Mouse (Mus musculus): ENCODE measurements around the gene Aif1. TPM values are rescaled to one million over a fixed set of nuclear protein-coding genes. Genes with fewer than 3 reads are reported as not detected.

Aif1 gene
- polyA plus RNA-seq, 1 experiment from 2014 or later, result 6.2 TPM

DNA sequence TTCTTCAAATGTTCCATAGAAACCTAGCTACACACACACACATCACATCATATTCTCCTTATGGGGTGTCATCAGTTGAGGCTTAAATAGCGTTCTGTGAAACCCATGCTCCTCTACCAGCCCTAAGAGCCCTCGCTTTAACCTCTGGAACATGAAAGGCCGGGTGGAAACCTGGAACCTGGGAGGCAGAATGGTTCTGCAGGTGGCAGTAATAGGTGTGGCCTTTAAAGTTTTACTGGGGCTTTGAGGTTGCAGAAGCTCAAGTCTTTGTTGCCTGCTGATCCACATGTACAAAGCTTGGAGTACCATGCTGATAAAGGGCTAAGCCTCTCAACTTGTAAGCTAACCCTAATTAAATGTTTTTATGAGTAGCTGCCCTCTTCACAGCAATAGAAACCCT, 28.5 kb downstream of the Aif1 start:
- Histone ChIP-seq H3K9me3 (replicated peaks; ENCODE audit: control insufficient read depth, low read length, poor library complexity, severe bottlenecking) (no peaks in the 10 kb centered on the region), H3K36me3 (ENCODE audit: control insufficient read depth, insufficient read depth, low read length) (peaks cover 67% of the 10 kb centered on the region), H3K27ac (ENCODE audit: low read length) (no peak overlapping the region), H3K4me2 (ENCODE audit: low read length) (no peak overlapping the region), H3K27me3 (ENCODE audit: control insufficient read depth, insufficient read depth, low read depth, low read length) (no peaks in the 10 kb centered on the region), H3K4me3 (ENCODE audit: low read depth, low read length) (no peak overlapping the region), H3K9ac (ENCODE audit: low read depth, low read length) (no peak overlapping the region), H3K4me1 (ENCODE audit: control insufficient read depth, insufficient read depth, low read length) (no peaks in the 10 kb centered on the region)
- no peak for ATAC-seq
- WGBS, result 53% methylated on average over 3 of the region's 3 CpGs

- H3K27ac ChIP-seq (ENCODE audit: low read length), result no peak overlapping the region
- H3K4me2 ChIP-seq (ENCODE audit: low read length), result no peak overlapping the region
- ATAC-seq, result no peak
- H3K4me1 ChIP-seq (ENCODE audit: control insufficient read depth, insufficient read depth, low read length), result no peaks in the 10 kb centered on the region
- H3K4me3 ChIP-seq (ENCODE audit: low read depth, low read length), result no peak overlapping the region
- no peaks in the 10 kb centered on the region for H3K27me3 ChIP-seq (ENCODE audit: control insufficient read depth, insufficient read depth, low read depth, low read length)
- H3K36me3 ChIP-seq (ENCODE audit: control insufficient read depth, insufficient read depth, low read length), result peaks cover 75% of the 10 kb centered on the region
- no peak overlapping the region for H3K9ac ChIP-seq (ENCODE audit: low read depth, low read length)
- 90% methylated on average over 5 of the region's 5 CpGs for WGBS
- no peaks in the 10 kb centered on the region for H3K9me3 ChIP-seq (replicated peaks; ENCODE audit: control insufficient read depth, low read length, poor library complexity, severe bottlenecking)
Observed at GRCm38 (mm10) chr17:35146139-35146538, 29.7 kb downstream of the Aif1 start.

- H3K4me2 ChIP-seq (ENCODE audit: low read length), result no peak overlapping the region
- H3K27ac ChIP-seq (ENCODE audit: low read length), result no peak overlapping the region
- H3K4me3 ChIP-seq (ENCODE audit: low read depth, low read length), result no peak overlapping the region
- WGBS, result 88% methylated on average over 6 of the region's 6 CpGs
- H3K9me3 ChIP-seq (replicated peaks; ENCODE audit: control insufficient read depth, low read length, poor library complexity, severe bottlenecking), result no peaks in the 10 kb centered on the region
- H3K36me3 ChIP-seq (ENCODE audit: control insufficient read depth, insufficient read depth, low read length), result peaks cover 67% of the 10 kb centered on the region
- H3K9ac ChIP-seq (ENCODE audit: low read depth, low read length), result no peak overlapping the region
- no peak for ATAC-seq
- peaks cover 15% of the 10 kb centered on the region for H3K4me1 ChIP-seq (ENCODE audit: control insufficient read depth, insufficient read depth, low read length)
- H3K27me3 ChIP-seq (ENCODE audit: control insufficient read depth, insufficient read depth, low read depth, low read length), result no peaks in the 10 kb centered on the region
Observed at GRCm38 (mm10) chr17:35141971-35142370, 33.9 kb downstream of the Aif1 start.

GRCm38 (mm10) chr17:35140490-35140996, 35.3 kb downstream of the Aif1 start:
- no peak overlapping the region for H3K27ac ChIP-seq (ENCODE audit: low read length)
- no peak for ATAC-seq
- H3K9ac ChIP-seq (ENCODE audit: low read depth, low read length), result no peak overlapping the region
- H3K36me3 ChIP-seq (ENCODE audit: control insufficient read depth, insufficient read depth, low read length), result peaks cover 59% of the 10 kb centered on the region
- no peaks in the 10 kb centered on the region for H3K27me3 ChIP-seq (ENCODE audit: control insufficient read depth, insufficient read depth, low read depth, low read length)
- no peaks in the 10 kb centered on the region for H3K9me3 ChIP-seq (replicated peaks; ENCODE audit: control insufficient read depth, low read length, poor library complexity, severe bottlenecking)
- H3K4me2 ChIP-seq (ENCODE audit: low read length), result no peak overlapping the region
- H3K4me1 ChIP-seq (ENCODE audit: control insufficient read depth, insufficient read depth, low read length), result peaks cover 24% of the 10 kb centered on the region
- H3K4me3 ChIP-seq (ENCODE audit: low read depth, low read length), result no peak overlapping the region
- 87% methylated on average over 16 of the region's 16 CpGs for WGBS

- peaks cover 24% of the 10 kb centered on the region for H3K4me1 ChIP-seq (ENCODE audit: control insufficient read depth, insufficient read depth, low read length)
- H3K4me3 ChIP-seq (ENCODE audit: low read depth, low read length), result no peak overlapping the region
- H3K9me3 ChIP-seq (replicated peaks; ENCODE audit: control insufficient read depth, low read length, poor library complexity, severe bottlenecking), result no peaks in the 10 kb centered on the region
- no peak for ATAC-seq
- H3K27ac ChIP-seq (ENCODE audit: low read length), result no peak overlapping the region
- H3K4me2 ChIP-seq (ENCODE audit: low read length), result no peak overlapping the region
- no peaks in the 10 kb centered on the region for H3K27me3 ChIP-seq (ENCODE audit: control insufficient read depth, insufficient read depth, low read depth, low read length)
- 97% methylated on average over 3 of the region's 3 CpGs for WGBS
- H3K9ac ChIP-seq (ENCODE audit: low read depth, low read length), result no peak overlapping the region
- H3K36me3 ChIP-seq (ENCODE audit: control insufficient read depth, insufficient read depth, low read length), result peaks cover 48% of the 10 kb centered on the region
Observed at GRCm38 (mm10) chr17:35139269-35139668, 36.6 kb downstream of the Aif1 start.

GRCm38 (mm10) chr17:35135591-35136320, 40.1 kb downstream of the Aif1 start:
- Histone ChIP-seq H3K4me3 (ENCODE audit: low read depth, low read length) (peak overlapping the region; percentile 79), H3K4me1 (ENCODE audit: control insufficient read depth, insufficient read depth, low read length) (peaks cover 26% of the 10 kb centered on the region), H3K4me2 (ENCODE audit: low read length) (peak overlapping the region; percentile 96), H3K27ac (ENCODE audit: low read length) (peak overlapping the region; percentile 95), H3K9ac (ENCODE audit: low read depth, low read length) (peak overlapping the region; percentile 84), H3K27me3 (ENCODE audit: control insufficient read depth, insufficient read depth, low read depth, low read length) (no peaks in the 10 kb centered on the region), H3K9me3 (replicated peaks; ENCODE audit: control insufficient read depth, low read length, poor library complexity, severe bottlenecking) (no peaks in the 10 kb centered on the region), H3K36me3 (ENCODE audit: control insufficient read depth, insufficient read depth, low read length) (peaks cover 14% of the 10 kb centered on the region)
- peak; percentile 68 for ATAC-seq
- under 1% methylated on average over 43 of the region's 43 CpGs for WGBS

- ATAC-seq, result peak; percentile 96
- Histone ChIP-seq H3K9ac (ENCODE audit: low read depth, low read length) (peak within 1 kb of the TSS; percentile 84), H3K36me3 (ENCODE audit: control insufficient read depth, insufficient read depth, low read length) (peaks cover 6% of the 10 kb centered on the region), H3K27me3 (ENCODE audit: control insufficient read depth, insufficient read depth, low read depth, low read length) (no peaks in the 10 kb centered on the region), H3K27ac (ENCODE audit: low read length) (peak within 1 kb of the TSS; percentile 95), H3K9me3 (replicated peaks; ENCODE audit: control insufficient read depth, low read length, poor library complexity, severe bottlenecking) (no peaks in the 10 kb centered on the region), H3K4me1 (ENCODE audit: control insufficient read depth, insufficient read depth, low read length) (peaks cover 26% of the 10 kb centered on the region), H3K4me2 (ENCODE audit: low read length) (peak within 1 kb of the TSS; percentile 96), H3K4me3 (ENCODE audit: low read depth, low read length) (peak within 1 kb of the TSS; percentile 79)
- WGBS, result under 1% methylated on average over 66 of the region's 66 CpGs
Observed at GRCm38 (mm10) chr17:35134801-35135590, 40.9 kb downstream of the Aif1 start, which contains the start of gene Bag6. Gene Bag6 (plus strand): TSS chr17:35135178.

GRCm38 (mm10) chr17:35133517-35133916, 42.4 kb downstream of the Aif1 start:
- Histone ChIP-seq H3K4me2 (ENCODE audit: low read length) (no peak overlapping the region), H3K9me3 (replicated peaks; ENCODE audit: control insufficient read depth, low read length, poor library complexity, severe bottlenecking) (no peaks in the 10 kb centered on the region), H3K36me3 (ENCODE audit: control insufficient read depth, insufficient read depth, low read length) (no peaks in the 10 kb centered on the region; the same call in 1 of the 2 replicates), H3K4me3 (ENCODE audit: low read depth, low read length) (no peak overlapping the region), H3K27ac (ENCODE audit: low read length) (no peak overlapping the region), H3K4me1 (ENCODE audit: control insufficient read depth, insufficient read depth, low read length) (peaks cover 25% of the 10 kb centered on the region), H3K27me3 (ENCODE audit: control insufficient read depth, insufficient read depth, low read depth, low read length) (no peaks in the 10 kb centered on the region), H3K9ac (ENCODE audit: low read depth, low read length) (no peak overlapping the region)
- 94% methylated on average over 7 of the region's 7 CpGs for WGBS
- ATAC-seq, result no peak

DNA sequence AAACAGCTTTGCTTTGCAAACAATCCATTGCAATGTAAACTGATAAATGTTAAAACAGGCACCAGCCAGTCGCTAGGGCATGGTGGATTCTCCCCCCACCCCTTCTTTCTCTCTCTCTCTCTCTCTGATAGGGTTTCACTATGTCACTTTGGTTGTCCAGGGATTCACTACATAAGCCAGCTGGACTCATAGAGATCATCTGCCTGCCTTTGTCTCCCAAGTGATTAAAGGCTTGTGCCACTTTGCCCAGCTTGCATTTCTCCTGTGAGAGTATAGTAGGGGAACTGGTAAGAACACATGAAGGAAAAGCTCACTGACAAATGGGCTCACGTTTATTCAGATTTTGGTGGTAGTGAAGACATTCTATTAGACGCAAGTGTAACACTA, 43.7 kb downstream of the Aif1 start:
- H3K36me3 ChIP-seq (ENCODE audit: control insufficient read depth, insufficient read depth, low read length), result no peaks in the 10 kb centered on the region
- no peak overlapping the region for H3K9ac ChIP-seq (ENCODE audit: low read depth, low read length)
- H3K27me3 ChIP-seq (ENCODE audit: control insufficient read depth, insufficient read depth, low read depth, low read length), result no peaks in the 10 kb centered on the region
- peaks cover 19% of the 10 kb centered on the region for H3K4me1 ChIP-seq (ENCODE audit: control insufficient read depth, insufficient read depth, low read length)
- 76% methylated on average over 3 of the region's 3 CpGs for WGBS
- H3K4me3 ChIP-seq (ENCODE audit: low read depth, low read length), result no peak overlapping the region
- no peak overlapping the region for H3K27ac ChIP-seq (ENCODE audit: low read length)
- no peaks in the 10 kb centered on the region for H3K9me3 ChIP-seq (replicated peaks; ENCODE audit: control insufficient read depth, low read length, poor library complexity, severe bottlenecking)
- no peak for ATAC-seq
- H3K4me2 ChIP-seq (ENCODE audit: low read length), result no peak overlapping the region

Data from midbrain, embryonic 16.5 days (tissue).